Comparison of ENCODE assay signal across 37 mouse cellular contexts in the genomic region with DNA sequence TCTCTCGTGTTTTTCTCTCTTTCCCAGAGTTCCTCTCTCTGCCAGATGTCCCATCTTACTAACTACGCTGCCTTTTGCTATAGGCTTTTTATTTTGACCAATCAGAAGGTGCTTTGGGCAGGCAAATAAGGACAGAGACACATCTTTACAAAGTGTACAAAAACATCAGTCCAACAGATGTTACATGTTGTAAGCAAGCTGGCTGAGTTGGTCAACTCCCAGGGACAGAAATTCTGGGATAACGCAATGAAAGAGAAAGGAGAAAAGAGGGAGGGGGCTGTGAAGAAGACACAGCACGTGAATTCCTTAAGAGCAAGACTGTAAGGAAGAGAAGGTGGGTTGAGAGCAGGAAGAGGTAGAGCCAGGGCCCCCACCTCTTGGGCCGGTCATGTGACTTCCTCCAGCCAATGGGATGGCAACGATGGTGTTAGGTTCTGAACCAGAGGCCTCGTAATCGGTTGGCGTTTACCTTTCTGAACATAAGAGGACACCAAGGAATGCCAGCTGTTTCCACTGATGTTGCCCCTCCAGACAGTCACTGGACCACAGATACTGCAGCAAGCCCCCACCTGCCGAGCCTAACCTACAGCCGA. TPM values are rescaled to one million over a fixed set of nuclear protein-coding genes. Genes with fewer than 3 reads are reported as not detected.
A peak's percentile ranks its signal among the peaks of the same experiment; 100 is the strongest.
DNase-seq lines count a peak whose midpoint lies in the region; ATAC-seq and TF ChIP-seq lines count a peak whose summit lies in the region.
"Had no signal": no experiment of that assay in that cellular context is flagged by ENCODE, and none has a peak within 500 bp of the region (broad histone marks: within the 10 kb centered on the region; RNA-seq: fewer than 3 reads in every experiment).

No protein-coding gene starts in this region.

- TF ChIP-seq POLR2A in heart, adult 2 months (IDR thresholded peaks at IDR 0.05; ENCODE audit: insufficient read depth, low read depth, low read length), result no peak
- TF ChIP-seq POLR2A in testis, adult 2 months (IDR thresholded peaks at IDR 0.05; ENCODE audit: control insufficient read depth, low read depth, low read length), result no peak
- TF ChIP-seq POLR2A in MEL (IDR thresholded peaks at IDR 0.05; ENCODE audit: control insufficient read depth in 1 of 2, insufficient read depth in 1 of 2, low read depth in 1 of 2, low read length in 2 of 2, poor library complexity in 1 of 2), result no peak

- peaks cover 19% of the 10 kb centered on the region for H3K4me1 ChIP-seq in heart, adult 2 months (ENCODE audit: control insufficient read depth, insufficient read depth, low read length)
- peaks cover 26% of the 10 kb centered on the region for H3K4me1 ChIP-seq in testis, adult 2 months (ENCODE audit: control insufficient read depth, insufficient read depth, low read length)
- H3K4me1 ChIP-seq in MEL (ENCODE audit: control insufficient read depth in 1 of 2, insufficient read depth in 2 of 2, low read length in 2 of 2), result peaks cover under 1 to 6% of the 10 kb centered on the region in 2 experiments; a peak in 1 of 4 replicates

- H3K36me3 ChIP-seq in heart, adult 2 months (ENCODE audit: control insufficient read depth, insufficient read depth, low read length), result peaks cover 3% of the 10 kb centered on the region; the same call in 1 of the 2 replicates
- no peaks in the 10 kb centered on the region for H3K36me3 ChIP-seq in testis, adult 2 months (ENCODE audit: control insufficient read depth, insufficient read depth, low read length)
- 0 out of 4 replicates have a peak, but pooled peaks cover 0 to 3% of the 10 kb centered on the region in 2 experiments for H3K36me3 ChIP-seq in MEL (ENCODE audit: control insufficient read depth in 1 of 2, insufficient read depth in 2 of 2, low read length in 2 of 2)
- H3K36me3 ChIP-seq: heart, embryonic 13.5 days; limb, embryonic 10.5 days; limb, embryonic 15.5 days; midbrain, embryonic 13.5 days; neural tube, embryonic 13.5 days; stomach, embryonic 15.5 days had no signal

- no peaks in the 10 kb centered on the region for H3K9me3 ChIP-seq in MEL (replicated peaks; ENCODE audit: insufficient read depth, low read length)
- H3K9me3 ChIP-seq: heart, embryonic 13.5 days; limb, embryonic 10.5 days; limb, embryonic 15.5 days; midbrain, embryonic 13.5 days; neural tube, embryonic 13.5 days; stomach, embryonic 15.5 days had no signal

- no peaks in the 10 kb centered on the region for H3K27me3 ChIP-seq in heart, adult 2 months (ENCODE audit: control insufficient read depth, insufficient read depth, low read length)
- no peaks in the 10 kb centered on the region for H3K27me3 ChIP-seq in testis, adult 2 months (ENCODE audit: control insufficient read depth, insufficient read depth, low read length)
- H3K27me3 ChIP-seq in MEL (ENCODE audit: control insufficient read depth in 1 of 2, insufficient read depth in 2 of 2, low read length in 2 of 2), result no peaks in the 10 kb centered on the region; a peak in 1 of 4 replicates
- H3K27me3 ChIP-seq: limb, embryonic 15.5 days; midbrain, embryonic 13.5 days; neural tube, embryonic 13.5 days; stomach, embryonic 15.5 days had no signal

- peak overlapping the region; percentile 33; the same call in 1 of the 2 replicates for H3K27ac ChIP-seq in heart, adult 2 months
- H3K27ac ChIP-seq in testis, adult 2 months (ENCODE audit: control insufficient read depth, insufficient read depth, low read depth, low read length), result no peak overlapping the region
- H3K27ac ChIP-seq in MEL (ENCODE audit: control insufficient read depth, low read depth, low read length), result no peak overlapping the region
- H3K27ac ChIP-seq: heart, embryonic 13.5 days; hindbrain, embryonic 14.5 days; limb, embryonic 10.5 days; limb, embryonic 15.5 days; liver, embryonic 14.5 days; macrophage; midbrain, embryonic 13.5 days; neural tube, embryonic 13.5 days; stomach, embryonic 15.5 days had no signal

- TF ChIP-seq RAD21 in MEL (IDR thresholded peaks at IDR 0.05; ENCODE audit: low read depth, low read length), result no peak

- no peaks in the 10 kb centered on the region for H3K79me2 ChIP-seq in heart, adult 2 months (replicated peaks; ENCODE audit: control insufficient read depth, insufficient read depth, low read length)
- no peaks in the 10 kb centered on the region for H3K79me2 ChIP-seq in MEL (ENCODE audit: control insufficient read depth, insufficient read depth, low read length, poor library complexity)

- H3K9ac ChIP-seq in heart, adult 2 months (ENCODE audit: low read depth, low read length), result no peak overlapping the region
- no peak overlapping the region for H3K9ac ChIP-seq in MEL (ENCODE audit: control insufficient read depth, low read depth, low read length, poor library complexity, severe bottlenecking)
- H3K9ac ChIP-seq: heart, embryonic 13.5 days; hindbrain, embryonic 14.5 days; limb, embryonic 15.5 days; liver, embryonic 14.5 days; midbrain, embryonic 13.5 days; neural tube, embryonic 13.5 days; stomach, embryonic 15.5 days had no signal

- no peak for TF ChIP-seq EP300 in heart, adult 2 months (IDR thresholded peaks at IDR 0.05; ENCODE audit: insufficient read depth, low read depth, low read length)
- TF ChIP-seq EP300 in MEL (IDR thresholded peaks at IDR 0.05; ENCODE audit: low read depth in 1 of 2, low read length in 2 of 2), result no peak

- ATAC-seq in frontal cortex, adult (ENCODE audit: low TSS enrichment), result no peak
- ATAC-seq: forebrain, embryonic 14.5 days; inflammation-experienced regulatory T-cells, adult 6 months; midbrain, embryonic 13.5 days had no signal

- TF ChIP-seq CTCF in heart, adult 2 months (IDR thresholded peaks at IDR 0.05), result no peak
- TF ChIP-seq CTCF in testis, adult 2 months (IDR thresholded peaks at IDR 0.05; ENCODE audit: control insufficient read depth, insufficient read depth, insufficient replicate concordance, low read depth, low read length), result no peak
- TF ChIP-seq CTCF in MEL (IDR thresholded peaks at IDR 0.05 in 2 of 3, conservative IDR thresholded peaks at IDR 0.05 in 1 of 3; ENCODE audit: control insufficient read depth in 1 of 3, insufficient read depth in 1 of 3, low read depth in 2 of 3, low read length in 3 of 3, poor library complexity in 1 of 3, severe bottlenecking in 1 of 3), result no peak

- intact Hi-C loops in heart, adult 2 months (cut with DNase I), result loop anchor here (5.0 kb wide), 1 partner anchor 185 kb away; the partner anchor contains the start of gene Nectin2

- 81% methylated on average over 11 of the region's 11 CpGs for WGBS in heart, adult 2 months

- H3K4me3 ChIP-seq in heart, adult 2 months, result no peak overlapping the region
- H3K4me3 ChIP-seq in testis, adult 2 months (ENCODE audit: control insufficient read depth, low read depth, low read length), result peak overlapping the region; percentile 33
- H3K4me3 ChIP-seq in MEL (ENCODE audit: control insufficient read depth in 1 of 2, insufficient read depth in 1 of 2, low read depth in 2 of 2, low read length in 2 of 2), result no peak overlapping the region
- H3K4me3 ChIP-seq: heart, embryonic 13.5 days; limb, embryonic 10.5 days; limb, embryonic 15.5 days; midbrain, embryonic 13.5 days; neural tube, embryonic 13.5 days; stomach, embryonic 15.5 days had no signal

- DNase-seq in heart, adult 2 months, result no peak
- DNase-seq in heart, adult 18-20 months, result no peak
- no peak for DNase-seq in testis, postnatal 10 days (ENCODE audit: low spot score)
- no peak for DNase-seq in MEL (ENCODE audit: low read depth, low spot score)
- DNase-seq in right cerebral cortex, postnatal 10 days (ENCODE audit: low spot score in 2 of 2), result no peak
- DNase-seq: adrenal gland, postnatal 10 days; cerebellum, adult 8-10 months; cerebellum, postnatal 25 days; gastrocnemius, postnatal 36 days; heart, postnatal 10 days; kidney, adult 11 months; kidney, postnatal 14 days; layer of hippocampus, adult 9-11 months; right cerebral cortex, postnatal 25 days; thymus, adult 18-20 months; thymus, postnatal 25 days had no signal

TF ChIP-seq in MEL, 35 proteins besides CTCF, POLR2A, EP300 and RAD21 (continues in another document):
- TF ChIP-seq MAFK (IDR thresholded peaks at IDR 0.05; ENCODE audit: borderline replicate concordance, low read depth, low read length) (no peak), E2F4 (IDR thresholded peaks at IDR 0.05; ENCODE audit: borderline replicate concordance, low read depth, low read length) (no peak), ZMIZ1 (IDR thresholded peaks at IDR 0.05; ENCODE audit: low read depth, low read length) (no peak)

RNA-seq across cellular contexts. Expression of gene Igsf23, which starts 13.2 kb away (rescaled TPM):
- 1 to 10 TPM; 1.9 to 2.9 TPM for total RNA-seq in heart, adult 2 months (2021)
- polyA plus RNA-seq in heart, adult 2 months (2012; rRNA removed), result 8.6 and 9.9 TPM in 2 replicates
- total RNA-seq in heart, adult 18-20 months (2021), result 1 to 10 TPM; 1.1 to 2.2 TPM
- polyA plus RNA-seq in testis, adult 2 months (2012; rRNA removed), result 0.30 and 0.36 TPM in 2 replicates
- total RNA-seq in MEL (2012; rRNA removed), result 0.08 TPM in 1 of 2 replicates, not detected in the other
- under 1 TPM in 1 of 2 experiments, not detected in 1; 0.35 TPM for polyA plus RNA-seq in MEL (2012; ENCODE audit: insufficient read depth in 1 of 2, insufficient read length in 2 of 2, low read depth in 1 of 2, low replicate concordance in 2 of 2, missing spikeins in 1 of 2)
- total RNA-seq: gastrocnemius, adult 18-20 months; gastrocnemius, postnatal 36 days; hematopoietic stem cell, adult 5-6 weeks; left cerebral cortex, postnatal 10 days; megakaryocyte-erythroid progenitor cell, adult 5-6 weeks had no signal
- polyA plus RNA-seq: embryonic facial prominence, embryonic 11.5 days; forebrain, embryonic 14.5 days; hindbrain, embryonic 14.5 days; kidney, embryonic 14.5 days; limb, embryonic 15.5 days; macrophage; midbrain, embryonic 13.5 days; neural tube, embryonic 13.5 days had no signal

RNA-seq across cellular contexts. Expression of gene Pvr, which starts 16.4 kb away (rescaled TPM):
- total RNA-seq in heart, adult 2 months (2021), result 10 to 100 TPM; 20.1 to 24.5 TPM
- polyA plus RNA-seq in heart, adult 2 months (2012; rRNA removed), result 18.1 and 34.0 TPM in 2 replicates
- 10 to 100 TPM; 18.5 to 19.5 TPM for total RNA-seq in heart, adult 18-20 months (2021)
- 5.5 and 6.1 TPM in 2 replicates for polyA plus RNA-seq in testis, adult 2 months (2012; rRNA removed)
- not detected in 2 replicates for total RNA-seq in MEL (2012; rRNA removed)
- not detected for polyA plus RNA-seq in MEL (2012; ENCODE audit: insufficient read depth in 1 of 2, insufficient read length in 2 of 2, low read depth in 1 of 2, low replicate concordance in 2 of 2, missing spikeins in 1 of 2)

RNA-seq across cellular contexts. Expression of gene Ceacam20, which starts 27.9 kb away (rescaled TPM):
- total RNA-seq in heart, adult 2 months (2021), result not detected
- polyA plus RNA-seq in heart, adult 2 months (2012; rRNA removed), result not detected in 2 replicates
- total RNA-seq in heart, adult 18-20 months (2021), result not detected
- 1.6 and 1.7 TPM in 2 replicates for polyA plus RNA-seq in testis, adult 2 months (2012; rRNA removed)
- not detected in 2 replicates for total RNA-seq in MEL (2012; rRNA removed)
- not detected for polyA plus RNA-seq in MEL (2012; ENCODE audit: insufficient read depth in 1 of 2, insufficient read length in 2 of 2, low read depth in 1 of 2, low replicate concordance in 2 of 2, missing spikeins in 1 of 2)
- total RNA-seq: adrenal gland, postnatal 10 days; gastrocnemius, adult 18-20 months; gastrocnemius, postnatal 36 days; heart, adult 8-10 months; heart, postnatal 10 days; hematopoietic stem cell, adult 5-6 weeks; left cerebral cortex, postnatal 10 days; megakaryocyte-erythroid progenitor cell, adult 5-6 weeks had no signal
- polyA plus RNA-seq: embryonic facial prominence, embryonic 11.5 days; forebrain, embryonic 14.5 days; frontal cortex, adult 2 months; heart, embryonic 13.5 days; hindbrain, embryonic 14.5 days; kidney, embryonic 14.5 days; limb, embryonic 10.5 days; limb, embryonic 15.5 days; liver, embryonic 14.5 days; macrophage; midbrain, embryonic 13.5 days; neural tube, embryonic 13.5 days had no signal

RNA-seq across cellular contexts. Expression of gene Ceacam19, which starts 49.6 kb away (rescaled TPM):
- not detected for total RNA-seq in heart, adult 2 months (2021)
- polyA plus RNA-seq in heart, adult 2 months (2012; rRNA removed), result not detected in 2 replicates
- not detected for total RNA-seq in heart, adult 18-20 months (2021)
- polyA plus RNA-seq in testis, adult 2 months (2012; rRNA removed), result not detected in 2 replicates
- total RNA-seq in MEL (2012; rRNA removed), result 0.04 TPM in 1 of 2 replicates, not detected in the other
- polyA plus RNA-seq in MEL (2012; ENCODE audit: insufficient read depth in 1 of 2, insufficient read length in 2 of 2, low read depth in 1 of 2, low replicate concordance in 2 of 2, missing spikeins in 1 of 2), result under 1 TPM in 1 of 2 experiments, not detected in 1; 0.03 TPM
- total RNA-seq: adrenal gland, postnatal 10 days; gastrocnemius, adult 18-20 months; gastrocnemius, postnatal 36 days; heart, adult 8-10 months; heart, postnatal 10 days; hematopoietic stem cell, adult 5-6 weeks; left cerebral cortex, postnatal 10 days; megakaryocyte-erythroid progenitor cell, adult 5-6 weeks had no signal
- polyA plus RNA-seq: embryonic facial prominence, embryonic 11.5 days; forebrain, embryonic 14.5 days; frontal cortex, adult 2 months; heart, embryonic 13.5 days; hindbrain, embryonic 14.5 days; inflammation-experienced regulatory T-cells, adult 6 months; kidney, embryonic 14.5 days; limb, embryonic 10.5 days; midbrain, embryonic 13.5 days; neural tube, embryonic 13.5 days had no signal

RNA-seq across cellular contexts. Expression of gene Nlrp9b, which starts 53.9 kb away (rescaled TPM):
- total RNA-seq in heart, adult 2 months (2021), result not detected
- not detected in 2 replicates for polyA plus RNA-seq in heart, adult 2 months (2012; rRNA removed)
- not detected for total RNA-seq in heart, adult 18-20 months (2021)
- polyA plus RNA-seq in testis, adult 2 months (2012; rRNA removed), result 0.17 and 0.35 TPM in 2 replicates
- total RNA-seq in MEL (2012; rRNA removed), result not detected in 2 replicates
- polyA plus RNA-seq in MEL (2012; ENCODE audit: insufficient read depth in 1 of 2, insufficient read length in 2 of 2, low read depth in 1 of 2, low replicate concordance in 2 of 2, missing spikeins in 1 of 2), result not detected
- total RNA-seq: adrenal gland, postnatal 10 days; gastrocnemius, adult 18-20 months; gastrocnemius, postnatal 36 days; heart, adult 8-10 months; heart, postnatal 10 days; hematopoietic stem cell, adult 5-6 weeks; left cerebral cortex, postnatal 10 days; megakaryocyte-erythroid progenitor cell, adult 5-6 weeks had no signal
- polyA plus RNA-seq: embryonic facial prominence, embryonic 11.5 days; forebrain, embryonic 14.5 days; frontal cortex, adult 2 months; heart, embryonic 13.5 days; hindbrain, embryonic 14.5 days; inflammation-experienced regulatory T-cells, adult 6 months; kidney, embryonic 14.5 days; limb, embryonic 10.5 days; limb, embryonic 15.5 days; liver, embryonic 14.5 days; macrophage; midbrain, embryonic 13.5 days; neural tube, embryonic 13.5 days; stomach, embryonic 15.5 days had no signal

Comparison
In these comparisons a context has a peak if more than half of its experiments do, and no peak if none do; other contexts are left out.
1. RNA of gene Pvr, which starts 16.4 kb away (total RNA-seq): 20.1 to 24.5 TPM in heart, adult 2 months and 18.5 to 19.5 TPM in heart, adult 18-20 months; not detected in MEL; every median in the first group is over 10 times any median in the second.